Mouse (Mus musculus): Measurements from ENCODE around the gene 2210407C18Rik. TPM values are rescaled to one million over a fixed set of nuclear protein-coding genes. Genes with fewer than 3 reads are reported as not detected.

The 2210407C18Rik gene
- polyA plus RNA-seq, 1 experiment from 2014 or later, result not detected

- H3K27me3 ChIP-seq, result no peaks in the 10 kb centered on the region
- H3K4me2 ChIP-seq, result no peak overlapping the region
- H3K27ac ChIP-seq, result no peak overlapping the region
- ATAC-seq (ENCODE audit: insufficient number of reproducible peaks, low FRiP score, low TSS enrichment, low read depth), result no peak
- H3K4me3 ChIP-seq, result no peak overlapping the region
- H3K9me3 ChIP-seq, result no peaks in the 10 kb centered on the region
- H3K36me3 ChIP-seq, result no peaks in the 10 kb centered on the region
- WGBS, result 60% methylated on average over 4 of the region's 4 CpGs
- no peaks in the 10 kb centered on the region for H3K4me1 ChIP-seq
- H3K9ac ChIP-seq, result no peak overlapping the region
Observed at GRCm38 (mm10) chr11:58626146-58626545, 10.3 kb upstream of the 2210407C18Rik start.

GRCm38 (mm10) chr11:58618793-58619192 is 2.9 kb upstream of the 2210407C18Rik start:
- WGBS, result 73% methylated on average over 6 of the region's 6 CpGs
- no peaks in the 10 kb centered on the region for H3K36me3 ChIP-seq
- H3K4me3 ChIP-seq, result no peak overlapping the region
- H3K4me2 ChIP-seq, result no peak overlapping the region
- no peak for ATAC-seq (ENCODE audit: insufficient number of reproducible peaks, low FRiP score, low TSS enrichment, low read depth)
- H3K9ac ChIP-seq, result no peak overlapping the region
- H3K4me1 ChIP-seq, result no peaks in the 10 kb centered on the region
- H3K27me3 ChIP-seq, result no peaks in the 10 kb centered on the region
- no peak overlapping the region for H3K27ac ChIP-seq
- no peaks in the 10 kb centered on the region for H3K9me3 ChIP-seq

GRCm38 (mm10) chr11:58618369-58618768 is 2.5 kb upstream of the 2210407C18Rik start:
- no peaks in the 10 kb centered on the region for H3K27me3 ChIP-seq
- H3K4me2 ChIP-seq, result no peak overlapping the region
- H3K36me3 ChIP-seq, result no peaks in the 10 kb centered on the region
- no peak overlapping the region for H3K27ac ChIP-seq
- 71% methylated on average over 3 of the region's 3 CpGs for WGBS
- no peak overlapping the region for H3K4me3 ChIP-seq
- no peak for ATAC-seq (ENCODE audit: insufficient number of reproducible peaks, low FRiP score, low TSS enrichment, low read depth)
- H3K9ac ChIP-seq, result no peak overlapping the region
- no peaks in the 10 kb centered on the region for H3K9me3 ChIP-seq
- H3K4me1 ChIP-seq, result no peaks in the 10 kb centered on the region

GRCm38 (mm10) chr11:58614526-58614925 is 1.3 kb downstream of the 2210407C18Rik start:
- Histone ChIP-seq H3K4me3 (no peak overlapping the region), H3K27ac (no peak overlapping the region), H3K4me1 (no peaks in the 10 kb centered on the region), H3K27me3 (no peaks in the 10 kb centered on the region), H3K36me3 (no peaks in the 10 kb centered on the region), H3K9me3 (no peaks in the 10 kb centered on the region), H3K4me2 (no peak overlapping the region), H3K9ac (no peak overlapping the region)
- no peak for ATAC-seq (ENCODE audit: insufficient number of reproducible peaks, low FRiP score, low TSS enrichment, low read depth)

- Histone ChIP-seq H3K9me3 (no peaks in the 10 kb centered on the region), H3K4me3 (no peak overlapping the region), H3K36me3 (no peaks in the 10 kb centered on the region), H3K4me2 (no peak overlapping the region), H3K9ac (no peak overlapping the region), H3K4me1 (no peaks in the 10 kb centered on the region), H3K27ac (no peak overlapping the region), H3K27me3 (no peaks in the 10 kb centered on the region)
- 42% methylated on average over 3 of the region's 3 CpGs for WGBS
- ATAC-seq (ENCODE audit: insufficient number of reproducible peaks, low FRiP score, low TSS enrichment, low read depth), result no peak
Observed at GRCm38 (mm10) chr11:58613359-58613758, 2.5 kb downstream of the 2210407C18Rik start.

GRCm38 (mm10) chr11:58607030-58607429 is 8.8 kb downstream of the 2210407C18Rik start:
- Histone ChIP-seq H3K9ac (no peak overlapping the region), H3K27me3 (no peaks in the 10 kb centered on the region), H3K36me3 (no peaks in the 10 kb centered on the region), H3K4me1 (no peaks in the 10 kb centered on the region), H3K9me3 (no peaks in the 10 kb centered on the region), H3K4me3 (no peak overlapping the region), H3K4me2 (no peak overlapping the region), H3K27ac (no peak overlapping the region)
- no peak for ATAC-seq (ENCODE audit: insufficient number of reproducible peaks, low FRiP score, low TSS enrichment, low read depth)
- 82% methylated on average over 6 of the region's 6 CpGs for WGBS

GRCm38 (mm10) chr11:58606177-58606919 is 9.5 kb downstream of the 2210407C18Rik start:
- H3K9me3 ChIP-seq, result no peaks in the 10 kb centered on the region
- WGBS, result 86% methylated on average over 12 of the region's 12 CpGs
- no peaks in the 10 kb centered on the region for H3K36me3 ChIP-seq
- no peak for ATAC-seq (ENCODE audit: insufficient number of reproducible peaks, low FRiP score, low TSS enrichment, low read depth)
- no peaks in the 10 kb centered on the region for H3K27me3 ChIP-seq
- H3K27ac ChIP-seq, result no peak overlapping the region
- H3K4me1 ChIP-seq, result no peaks in the 10 kb centered on the region
- no peak overlapping the region for H3K4me2 ChIP-seq
- no peak overlapping the region for H3K4me3 ChIP-seq
- no peak overlapping the region for H3K9ac ChIP-seq

GRCm38 (mm10) chr11:58605228-58605627 is 10.6 kb downstream of the 2210407C18Rik start:
- WGBS, result 81% methylated on average over 3 of the region's 3 CpGs
- H3K4me3 ChIP-seq, result no peak overlapping the region

GRCm38 (mm10) chr11:58604688-58605087 is 11.2 kb downstream of the 2210407C18Rik start:
- Histone ChIP-seq H3K27me3 (no peaks in the 10 kb centered on the region), H3K4me1 (no peaks in the 10 kb centered on the region), H3K4me2 (no peak overlapping the region), H3K36me3 (no peaks in the 10 kb centered on the region), H3K27ac (no peak overlapping the region), H3K9ac (no peak overlapping the region), H3K4me3 (no peak overlapping the region), H3K9me3 (no peaks in the 10 kb centered on the region)
- WGBS, result 75% methylated on average over 2 of the region's 2 CpGs
- no peak for ATAC-seq (ENCODE audit: insufficient number of reproducible peaks, low FRiP score, low TSS enrichment, low read depth)

More at GRCm38 (mm10) chr11:58605228-58605627, 10.6 kb downstream of the 2210407C18Rik start:
- Histone ChIP-seq H3K27me3 (no peaks in the 10 kb centered on the region), H3K9ac (no peak overlapping the region), H3K9me3 (no peaks in the 10 kb centered on the region), H3K4me2 (no peak overlapping the region), H3K27ac (no peak overlapping the region), H3K4me1 (no peaks in the 10 kb centered on the region), H3K36me3 (no peaks in the 10 kb centered on the region)
- ATAC-seq (ENCODE audit: insufficient number of reproducible peaks, low FRiP score, low TSS enrichment, low read depth), result no peak

GRCm38 (mm10) chr11:58602800-58603560 is 12.9 kb downstream of the 2210407C18Rik start:
- H3K4me2 ChIP-seq, result no peak overlapping the region
- WGBS, result 76% methylated on average over 6 of the region's 6 CpGs

GRCm38 (mm10) chr11:58602062-58602461 is 13.8 kb downstream of the 2210407C18Rik start:
- no peak overlapping the region for H3K27ac ChIP-seq
- H3K27me3 ChIP-seq, result no peaks in the 10 kb centered on the region
- no peaks in the 10 kb centered on the region for H3K4me1 ChIP-seq
- no peak for ATAC-seq (ENCODE audit: insufficient number of reproducible peaks, low FRiP score, low TSS enrichment, low read depth)
- H3K36me3 ChIP-seq, result no peaks in the 10 kb centered on the region
- no peak overlapping the region for H3K9ac ChIP-seq
- H3K4me2 ChIP-seq, result no peak overlapping the region
- no peaks in the 10 kb centered on the region for H3K9me3 ChIP-seq
- no peak overlapping the region for H3K4me3 ChIP-seq

More at GRCm38 (mm10) chr11:58602800-58603560, 12.9 kb downstream of the 2210407C18Rik start:
- H3K27ac ChIP-seq, result no peak overlapping the region
- H3K36me3 ChIP-seq, result no peaks in the 10 kb centered on the region
- no peak overlapping the region for H3K9ac ChIP-seq
- H3K9me3 ChIP-seq, result no peaks in the 10 kb centered on the region
- no peaks in the 10 kb centered on the region for H3K4me1 ChIP-seq
- ATAC-seq (ENCODE audit: insufficient number of reproducible peaks, low FRiP score, low TSS enrichment, low read depth), result no peak
- H3K27me3 ChIP-seq, result no peaks in the 10 kb centered on the region
- H3K4me3 ChIP-seq, result no peak overlapping the region

GRCm38 (mm10) chr11:58597837-58598236 is 18.0 kb downstream of the 2210407C18Rik start:
- WGBS, result 87% methylated on average over 13 of the region's 13 CpGs
- Histone ChIP-seq H3K27ac (no peak overlapping the region), H3K36me3 (no peaks in the 10 kb centered on the region), H3K4me3 (no peak overlapping the region), H3K9ac (no peak overlapping the region), H3K9me3 (no peaks in the 10 kb centered on the region), H3K4me2 (no peak overlapping the region), H3K27me3 (no peaks in the 10 kb centered on the region), H3K4me1 (no peaks in the 10 kb centered on the region)
- no peak for ATAC-seq (ENCODE audit: insufficient number of reproducible peaks, low FRiP score, low TSS enrichment, low read depth)

Data from limb, embryonic 15.5 days (tissue).